Mouse (Mus musculus) liver, embryonic 14.5 days (tissue): ENCODE results near the gene Itgb3bp. TPM values are rescaled to one million over a fixed set of nuclear protein-coding genes. Genes with fewer than 3 reads are reported as not detected.

ENCODE experiments used
- ATAC-seq: fragments of 200-750 bp; cut with Nextera tagmentation; 2 replicates; pipeline ENCODE4 v1.8.0; 2017; ENCODE audit warnings: moderate number of reproducible peaks, mild to moderate bottlenecking, moderate library complexity; ENCODE audit not compliant: insufficient read depth
- DNase-seq, 3 experiments: peaks; one replicate each; pipeline ENCODE4 v3.0.0-alpha.2; 2012 to 2013; ENCODE audit warnings: low read depth in 3 of 3, low spot score in 3 of 3
- H3K27ac ChIP-seq: fragments of 300-500 bp; sonication (generic); 2 replicates; pipeline ENCODE4 v1.5.1; 2014; ENCODE audit warnings: moderate library complexity, mild to moderate bottlenecking, control low read depth, inconsistent platforms
- H3K27me3 ChIP-seq: fragments of 300-500 bp; sonication (generic); 2 replicates; pipeline ENCODE4 v1.6.1; 2014; ENCODE audit warnings: mild to moderate bottlenecking, low read length, moderate library complexity; ENCODE audit not compliant: control insufficient read depth, insufficient read depth
- H3K36me3 ChIP-seq: fragments of 300-500 bp; sonication (generic); replicated peaks from 2 replicates; pipeline ENCODE4 v1.6.1; 2014; ENCODE audit warnings: low read depth; ENCODE audit not compliant: control insufficient read depth, insufficient read depth
- H3K4me1 ChIP-seq, 2 experiments: fragments of 200-500 bp in 1 of 2; fragments of 300-500 bp in 1 of 2; sonication (generic) in 1 of 2; replicated peaks; 2 replicates each; pipeline ENCODE4 v1.6.1; 2012 to 2014; ENCODE audit warnings: antibody characterized with exemption in 1 of 2, inconsistent platforms in 1 of 2, low read length in 1 of 2; ENCODE audit not compliant: control insufficient read depth in 2 of 2, insufficient read depth in 2 of 2
- H3K4me2 ChIP-seq: fragments of 300-500 bp; sonication (generic); 2 replicates; pipeline ENCODE4 v1.6.1; 2014; ENCODE audit warnings: low read depth, mild to moderate bottlenecking, control low read depth, moderate library complexity
- H3K4me3 ChIP-seq, 2 experiments: fragments of 200-500 bp in 1 of 2; fragments of 300-500 bp in 1 of 2; sonication (generic) in 1 of 2; 2 replicates each; pipeline ENCODE4 v1.5.1; 2012 to 2014; ENCODE audit warnings: low read depth in 2 of 2, low read length in 2 of 2, mild to moderate bottlenecking in 2 of 2, control low read depth in 1 of 2, inconsistent platforms in 1 of 2, moderate library complexity in 1 of 2; ENCODE audit not compliant: insufficient read depth in 1 of 2
- H3K9ac ChIP-seq: fragments of 300-500 bp; sonication (generic); replicated peaks from 2 replicates; pipeline ENCODE4 v1.6.1; 2014; ENCODE audit warnings: mild to moderate bottlenecking, control low read depth, moderate library complexity
- H3K9me3 ChIP-seq: fragments of 300-500 bp; sonication (generic); 2 replicates; pipeline ENCODE4 v1.6.1; 2016; ENCODE audit warnings: low read length, mixed read lengths; ENCODE audit not compliant: control insufficient read depth
- CTCF ChIP-seq: IDR thresholded peaks from 2 replicates; pipeline ENCODE4 v1.5.1; 2016; ENCODE audit warnings: antibody characterized with exemption, low read depth, control low read depth
- EP300 ChIP-seq: IDR thresholded peaks from 2 replicates; pipeline ENCODE4 v1.6.1; 2016; ENCODE audit warnings: antibody characterized with exemption, low read depth
- WGBS: fragments of 180-500 bp; shearing (Covaris S2); extraction: QIAGEN DNeasy Blood & Tissue Kit; methylation state at CpG from one replicate; pipeline ENCODE4 v1.1.7; 2014; ENCODE audit not compliant: insufficient replicate concordance; 5-methylcytosine and 5-hydroxymethylcytosine counted together
- polyA plus RNA-seq, 2 experiments: library from polyadenylated mRNA; depleted of rRNA in 1 of 2; stranded (reverse) in 1 of 2; unstranded in 1 of 2; fragments of >200 nt; fragmentation: Nextera tagmentation in 1 of 2; extraction: Ambion mirVana in 1 of 2; gene quantifications; 2 replicates each; pipeline versions ENCODE4 v1.2.1 to v1.2.3; 2012 to 2014

Itgb3bp gene
- polyA plus RNA-seq, 2 experiments = 4.6 to 24.8 TPM

DNA sequence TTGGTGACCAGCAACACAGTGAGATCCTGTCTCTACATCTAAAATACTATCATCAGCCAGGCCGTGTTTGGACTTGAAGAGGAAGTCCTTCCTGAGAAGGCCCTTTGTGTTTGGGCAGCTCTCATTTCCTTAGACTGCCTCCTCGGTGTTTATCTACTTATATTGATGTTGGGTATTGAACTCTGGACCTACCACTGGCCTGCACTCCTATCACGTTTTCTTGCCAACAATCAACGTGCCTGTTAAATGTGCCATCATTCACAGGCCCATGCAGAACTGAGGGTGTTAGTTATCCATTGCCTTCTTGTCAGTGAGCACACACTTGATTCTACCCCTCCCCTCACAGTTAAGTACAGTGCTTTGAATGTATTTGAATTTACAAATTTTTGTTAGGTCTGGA, 211.7 kb downstream of the Itgb3bp start:
- H3K36me3 ChIP-seq = no peaks in the 10 kb centered on the region; the same call in none of the 2 replicates
- peaks cover 0 to 9% of the 10 kb centered on the region in 2 experiments; a peak in 2 of 4 replicates for H3K4me1 ChIP-seq
- DNase-seq (no peak), ATAC-seq (no peak)
- H3K9ac ChIP-seq = no peak overlapping the region
- no peak overlapping the region for H3K4me2 ChIP-seq
- 37% methylated on average over 4 of the region's 4 CpGs for WGBS
- no peaks in the 10 kb centered on the region for H3K9me3 ChIP-seq
- H3K27me3 ChIP-seq = no peaks in the 10 kb centered on the region
- no peak overlapping the region for H3K27ac ChIP-seq
- H3K4me3 ChIP-seq = no peak overlapping the region
- TF ChIP-seq CTCF = no peak
- no peak for TF ChIP-seq EP300

DNA sequence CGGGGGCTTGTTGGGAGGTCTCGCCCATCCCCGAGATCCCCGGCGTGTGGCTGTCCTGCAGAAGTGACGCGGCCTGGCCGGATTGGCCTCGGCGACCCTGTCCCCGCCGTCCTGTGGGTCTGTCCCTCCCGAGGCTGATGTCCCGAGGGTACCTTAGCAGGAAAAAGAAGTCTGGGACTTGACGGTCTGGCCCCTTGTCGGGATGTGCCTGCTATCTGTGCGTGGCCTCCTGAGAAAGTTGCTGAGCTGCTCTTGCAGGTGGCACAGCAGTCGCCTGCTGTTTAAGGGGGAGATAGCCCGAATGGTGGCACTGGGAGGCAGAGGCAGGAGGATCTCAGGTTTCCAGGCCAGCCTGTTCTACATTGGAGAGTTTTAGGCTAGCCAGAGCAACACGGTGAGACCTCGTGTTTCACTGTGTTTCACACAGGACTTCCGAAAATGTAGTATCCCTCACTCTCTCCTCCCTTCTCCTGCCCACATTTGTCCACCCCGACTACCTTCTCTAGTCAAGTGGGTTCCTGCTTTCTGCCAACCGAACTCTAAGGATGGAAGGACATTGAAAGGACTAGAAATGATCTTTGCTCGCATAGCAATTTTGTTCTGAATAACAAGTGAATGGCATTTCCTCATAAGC, 213.7 kb downstream of the Itgb3bp start:
- Histone ChIP-seq H3K27ac (peak overlapping the region; percentile 62), H3K36me3 (no peaks in the 10 kb centered on the region; the same call in 1 of the 2 replicates), H3K4me2 (peak overlapping the region; percentile 70), H3K4me3 (peak overlapping the region; percentile 82 to 87), H3K4me1 (peaks cover 0 to 9% of the 10 kb centered on the region in 2 experiments; a peak in 2 of 4 replicates), H3K9ac (peak overlapping the region; percentile 68), H3K27me3 (no peaks in the 10 kb centered on the region), H3K9me3 (no peaks in the 10 kb centered on the region)
- no peak for TF ChIP-seq CTCF
- no peak for TF ChIP-seq EP300
- DNase-seq (peak; percentile 22 to 24 (median 23)), ATAC-seq (peak; percentile 66)
- 11% methylated on average over 23 of the region's 25 CpGs for WGBS

Other genes with a start within 250 kb of the Itgb3bp start
- gene Alg6, start 214.1 kb downstream of the Itgb3bp start, polyA plus RNA-seq (2012; rRNA removed) = 8.0 and 8.2 TPM in 2 replicates
- gene Alg6, start 214.1 kb downstream of the Itgb3bp start, polyA plus RNA-seq (2014; fragmentation: Nextera tagmentation; extraction: Ambion mirVana) = 10.6 and 11.2 TPM in 2 replicates
- 1.9 and 4.0 TPM in 2 replicates for gene Efcab7, start 100.6 kb downstream of the Itgb3bp start, polyA plus RNA-seq (2012; rRNA removed)
- gene Efcab7, start 100.6 kb downstream of the Itgb3bp start, polyA plus RNA-seq (2014; fragmentation: Nextera tagmentation; extraction: Ambion mirVana) = 5.0 and 6.1 TPM in 2 replicates
- 23.7 and 26.1 TPM in 2 replicates for gene Pgm1, start 399 bp downstream of the Itgb3bp start, polyA plus RNA-seq (2012; rRNA removed)
- gene Pgm1, start 399 bp downstream of the Itgb3bp start, polyA plus RNA-seq (2014; fragmentation: Nextera tagmentation; extraction: Ambion mirVana) = 53.2 and 54.0 TPM in 2 replicates
- 0.08 and 0.13 TPM in 2 replicates for gene Ror1, start 166.0 kb upstream of the Itgb3bp start, polyA plus RNA-seq (2012; rRNA removed)
- gene Ror1, start 166.0 kb upstream of the Itgb3bp start, polyA plus RNA-seq (2014; fragmentation: Nextera tagmentation; extraction: Ambion mirVana) = 0.21 and 0.23 TPM in 2 replicates